Mouse (Mus musculus) megakaryocyte, embryonic 14.5 days (primary cell): ENCODE data around the gene Cdk6. TPM values are rescaled to one million over a fixed set of nuclear protein-coding genes. Genes with fewer than 3 reads are reported as not detected.

ENCODE experiments used
- H3K27me3 ChIP-seq: replicated peaks from 2 replicates; pipeline ENCODE3; 2012; ENCODE audit warnings: inconsistent platforms
- H3K36me3 ChIP-seq: replicated peaks from 2 replicates; pipeline ENCODE3; 2012; ENCODE audit warnings: low read length, inconsistent platforms, mixed read lengths
- H3K4me1 ChIP-seq: 2 replicates; pipeline ENCODE4 v1.6.1; 2012; ENCODE audit warnings: inconsistent platforms
- H3K4me3 ChIP-seq: replicated peaks from 2 replicates; pipeline ENCODE3; 2012; ENCODE audit warnings: moderate library complexity, mild to moderate bottlenecking, inconsistent platforms
- H3K9me3 ChIP-seq: 2 replicates; pipeline ENCODE4 v1.6.1; 2012; ENCODE audit warnings: inconsistent platforms
- FLI1 ChIP-seq: IDR thresholded peaks from 2 replicates; pipeline ENCODE4 v1.6.1; 2012; ENCODE audit warnings: low read length, inconsistent platforms, mixed read lengths
- GATA1 ChIP-seq: IDR thresholded peaks from 3 replicates; pipeline ENCODE4 v1.6.1; 2012; ENCODE audit warnings: mixed read lengths, low read length, inconsistent platforms, borderline replicate concordance
- polyA plus RNA-seq: library from polyadenylated mRNA; stranded (reverse); fragments of >175 nt; gene quantifications from 2 replicates; pipeline ENCODE4 v1.2.3, GENCODE M21; 2012; ENCODE audit warnings: low replicate concordance; ENCODE audit not compliant: insufficient read depth

The Cdk6 gene
- polyA plus RNA-seq, 1 experiment: 9.5 TPM

DNA sequence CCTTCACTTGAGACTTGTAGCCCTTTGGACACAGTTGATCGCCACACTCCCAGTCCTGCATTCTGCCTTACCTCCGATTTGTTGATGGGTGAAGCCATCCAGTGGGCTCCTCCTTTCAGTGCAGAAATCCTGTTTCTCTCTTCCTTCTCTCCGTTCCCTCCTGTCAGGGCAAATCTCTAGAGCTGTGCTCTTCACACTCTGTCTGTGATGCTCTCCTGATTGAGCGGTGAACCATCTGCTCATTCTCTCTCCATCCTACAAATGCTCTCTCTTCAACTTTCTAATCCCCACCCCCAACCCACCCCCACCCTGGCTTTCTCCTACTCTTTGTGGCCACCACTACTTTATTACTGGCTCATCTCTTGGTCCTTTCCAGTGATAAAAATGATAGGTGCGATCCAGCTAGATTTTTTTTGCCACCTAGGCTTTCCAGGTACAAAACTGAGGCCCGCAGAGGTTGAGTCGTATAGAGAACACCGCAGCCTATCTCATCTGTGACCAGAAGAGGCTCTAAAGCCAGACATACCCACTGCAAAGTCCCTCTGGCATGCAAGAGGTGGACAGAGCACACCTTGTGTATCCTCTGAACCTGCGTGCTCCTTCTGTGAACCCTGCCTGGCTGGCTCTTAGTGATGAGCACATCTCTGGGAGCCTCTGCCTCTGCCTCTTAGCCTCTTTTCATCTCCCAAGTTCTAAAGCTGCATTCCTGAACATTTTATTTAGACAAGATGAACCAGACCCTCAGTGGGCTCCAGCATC, 139.5 kb downstream of the Cdk6 start:
- Histone ChIP-seq H3K9me3 (no peaks in the 10 kb centered on the region), H3K4me1 (peaks cover 79% of the 10 kb centered on the region), H3K27me3 (no peaks in the 10 kb centered on the region), H3K4me3 (no peak overlapping the region), H3K36me3 (peaks cover 46% of the 10 kb centered on the region)
- TF ChIP-seq FLI1 (no peak), GATA1 (no peak)

DNA sequence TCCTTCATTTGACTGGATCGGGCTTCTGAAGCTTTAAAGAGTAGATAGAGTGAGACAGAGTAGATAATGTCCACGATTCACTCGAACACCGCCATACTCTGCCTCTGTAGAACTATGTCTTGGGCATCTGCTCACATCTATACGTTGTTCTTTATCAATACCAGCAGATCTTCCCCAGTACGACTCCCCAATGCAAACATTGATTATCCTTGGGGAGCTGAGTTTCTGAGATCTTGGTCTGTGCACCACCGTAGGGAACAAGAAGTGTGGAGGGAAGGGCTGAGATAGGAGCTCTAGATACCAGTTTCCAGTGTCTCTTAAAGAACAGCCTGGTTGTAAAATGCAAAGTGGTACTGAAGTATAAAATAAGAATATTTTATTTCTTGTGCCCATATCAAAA, 141.2 kb downstream of the Cdk6 start:
- H3K4me3 ChIP-seq: peak overlapping the region; percentile 5
- H3K27me3 ChIP-seq: no peaks in the 10 kb centered on the region
- TF ChIP-seq FLI1: no peak
- TF ChIP-seq GATA1: no peak
- peaks cover 87% of the 10 kb centered on the region for H3K4me1 ChIP-seq
- no peaks in the 10 kb centered on the region for H3K9me3 ChIP-seq
- H3K36me3 ChIP-seq: peaks cover 51% of the 10 kb centered on the region

DNA sequence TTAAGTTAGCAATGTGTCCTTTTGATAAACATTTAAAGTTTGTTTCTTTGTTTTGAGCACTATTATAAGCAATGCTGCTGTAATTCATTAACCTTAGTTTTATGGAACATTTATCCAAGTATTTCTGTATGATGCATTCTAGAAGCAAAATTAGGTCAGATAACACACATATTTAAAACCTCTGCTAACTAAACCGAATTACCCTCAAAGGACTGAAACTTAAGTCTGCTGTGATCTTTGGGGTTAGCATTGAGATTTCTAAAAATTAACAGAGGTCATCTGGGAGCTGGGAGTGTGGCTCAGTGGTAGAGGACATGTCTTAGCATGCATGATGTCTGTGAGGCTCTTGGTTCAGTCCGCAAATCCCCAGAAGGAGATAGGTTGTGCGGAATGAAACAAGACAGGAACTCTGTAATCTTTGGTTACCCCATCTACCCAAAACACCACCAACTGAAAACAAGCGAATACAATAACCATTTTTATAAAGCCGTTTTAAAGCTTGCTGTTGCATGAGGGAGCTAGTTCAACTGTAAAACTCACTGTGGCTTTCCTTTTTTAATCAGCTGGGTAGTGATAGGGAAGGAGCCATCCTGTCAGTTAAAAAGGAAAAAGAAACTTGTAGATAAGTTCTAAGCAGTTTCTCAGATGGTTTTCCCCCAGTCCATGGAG, 141.9 kb downstream of the Cdk6 start:
- H3K36me3 ChIP-seq: peaks cover 57% of the 10 kb centered on the region

DNA sequence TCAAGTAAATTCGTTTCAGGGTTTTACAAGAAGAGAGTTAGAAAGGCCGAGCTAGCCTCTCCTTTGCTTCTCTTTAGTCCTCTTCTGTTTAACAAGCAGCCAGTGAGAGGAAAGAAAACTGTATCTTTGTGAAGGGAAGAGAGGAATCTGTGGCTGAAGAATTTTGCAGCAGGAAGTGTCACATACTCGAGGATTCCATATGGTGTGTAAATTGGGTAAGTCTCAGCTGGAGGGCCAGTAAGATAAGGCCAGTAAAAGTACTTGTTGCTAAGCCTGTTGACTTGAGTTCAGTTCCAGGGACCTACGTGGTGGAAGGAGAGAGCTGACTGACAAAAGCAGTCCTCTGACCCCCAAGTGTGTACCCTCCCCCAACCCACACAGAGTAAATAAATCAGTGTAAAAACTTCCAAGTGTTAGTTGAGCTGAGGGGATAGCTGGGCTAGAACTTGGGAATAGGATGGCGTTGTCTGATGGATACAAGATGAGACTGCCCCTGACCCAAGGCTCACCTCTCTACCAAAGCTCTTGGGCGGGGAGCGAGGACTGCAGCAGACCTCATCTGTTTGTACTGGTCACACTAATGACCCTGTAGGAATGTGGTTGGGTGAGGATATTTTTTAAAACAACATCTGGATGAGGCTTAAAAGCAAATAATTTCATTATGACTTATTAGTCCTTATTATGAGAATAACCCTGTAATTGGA, 145.4 kb downstream of the Cdk6 start:
- Histone ChIP-seq H3K36me3 (peaks cover 54% of the 10 kb centered on the region), H3K4me1 (peaks cover 94% of the 10 kb centered on the region), H3K4me3 (peak overlapping the region; percentile 42)

More for the DNA sequence above, 141.9 kb downstream of the Cdk6 start:
- Histone ChIP-seq H3K4me3 (peak overlapping the region; percentile 79), H3K4me1 (peaks cover 87% of the 10 kb centered on the region), H3K9me3 (no peaks in the 10 kb centered on the region), H3K27me3 (no peaks in the 10 kb centered on the region)
- TF ChIP-seq FLI1 (no peak), GATA1 (no peak)

DNA sequence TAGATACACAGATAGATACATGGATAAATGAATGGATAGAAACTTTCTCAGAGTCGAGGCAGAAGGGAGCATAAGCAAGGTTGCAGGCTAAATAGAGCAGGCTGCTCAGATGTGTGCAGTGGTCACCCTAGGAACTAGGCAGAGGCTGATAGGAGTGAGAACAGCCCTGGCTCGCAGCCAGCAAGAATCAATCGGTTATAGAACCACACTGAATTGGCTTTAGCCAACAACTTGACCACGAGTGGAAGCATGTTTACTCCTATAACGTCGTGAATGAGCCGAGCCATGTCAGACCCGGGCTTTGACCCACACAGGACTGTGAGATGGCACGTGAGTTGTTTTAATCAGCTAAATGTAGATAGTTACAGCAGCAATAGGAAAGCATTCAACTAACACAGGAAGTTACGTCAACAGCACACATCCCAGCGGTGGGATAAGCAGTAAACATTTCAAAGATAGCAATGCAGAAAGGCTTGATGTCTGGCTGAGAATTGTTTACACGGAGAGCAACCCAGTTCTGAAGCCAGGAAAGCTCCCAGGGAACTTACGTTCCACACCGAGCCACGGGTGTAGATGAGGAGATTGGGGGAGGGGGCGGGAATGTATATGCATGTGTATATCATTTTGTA, 147.0 kb downstream of the Cdk6 start:
- peaks cover 60% of the 10 kb centered on the region for H3K36me3 ChIP-seq
- no peaks in the 10 kb centered on the region for H3K9me3 ChIP-seq
- H3K4me1 ChIP-seq: peaks cover 96% of the 10 kb centered on the region
- H3K4me3 ChIP-seq: peak overlapping the region; percentile 29
- no peaks in the 10 kb centered on the region for H3K27me3 ChIP-seq
- no peak for TF ChIP-seq GATA1
- no peak for TF ChIP-seq FLI1

More for the DNA sequence above, 145.4 kb downstream of the Cdk6 start:
- H3K9me3 ChIP-seq: no peaks in the 10 kb centered on the region
- no peak for TF ChIP-seq FLI1
- TF ChIP-seq GATA1: no peak
- H3K27me3 ChIP-seq: no peaks in the 10 kb centered on the region

DNA sequence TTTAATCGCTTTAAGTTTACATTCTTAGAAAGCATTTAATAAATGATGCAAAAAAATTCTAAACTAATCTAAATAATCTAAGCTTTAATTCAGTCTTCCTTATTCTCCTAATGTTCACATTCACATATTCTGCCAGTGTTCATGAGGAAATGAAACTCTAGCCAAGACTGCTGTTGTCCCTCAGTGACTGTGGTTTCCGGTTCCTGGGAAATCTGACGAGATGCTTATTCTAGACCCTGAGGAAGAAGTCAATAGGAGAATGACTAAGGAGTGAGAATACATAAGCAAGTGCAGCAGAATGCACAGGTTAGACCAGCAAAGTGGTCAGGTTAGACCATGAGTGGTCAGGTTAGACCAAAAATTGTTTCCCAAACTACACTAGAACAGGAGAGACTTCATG, 149.1 kb downstream of the Cdk6 start:
- H3K9me3 ChIP-seq: no peaks in the 10 kb centered on the region
- peaks cover 59% of the 10 kb centered on the region for H3K36me3 ChIP-seq
- TF ChIP-seq GATA1 (no peak), FLI1 (no peak)
- peak overlapping the region; percentile 53 for H3K4me3 ChIP-seq
- no peaks in the 10 kb centered on the region for H3K27me3 ChIP-seq
- H3K4me1 ChIP-seq: peaks cover 97% of the 10 kb centered on the region

DNA sequence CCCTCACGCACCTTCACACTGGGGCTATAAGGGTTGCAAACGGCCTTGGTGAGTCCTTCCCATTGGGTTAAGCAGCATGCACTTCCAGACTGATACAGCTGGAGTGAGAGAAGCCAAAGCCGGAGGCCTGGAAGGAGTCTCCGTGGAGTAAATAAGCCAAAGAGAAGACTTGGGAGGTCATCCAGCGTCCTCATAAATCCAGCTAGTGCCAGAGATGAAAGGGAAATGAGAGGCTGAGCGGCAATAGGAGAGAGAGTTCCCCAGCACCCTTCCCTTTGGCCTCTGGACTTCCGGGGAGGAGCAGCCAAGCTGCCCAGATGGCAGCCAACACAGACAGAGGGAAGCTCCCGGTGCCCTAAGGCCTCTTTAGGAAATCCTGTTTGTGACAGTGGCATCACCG, 149.8 kb downstream of the Cdk6 start:
- no peak for TF ChIP-seq GATA1
- TF ChIP-seq FLI1: no peak
- Histone ChIP-seq H3K27me3 (no peaks in the 10 kb centered on the region), H3K4me1 (peaks cover 96% of the 10 kb centered on the region), H3K4me3 (peak overlapping the region; percentile 82), H3K36me3 (peaks cover 52% of the 10 kb centered on the region), H3K9me3 (no peaks in the 10 kb centered on the region)

DNA sequence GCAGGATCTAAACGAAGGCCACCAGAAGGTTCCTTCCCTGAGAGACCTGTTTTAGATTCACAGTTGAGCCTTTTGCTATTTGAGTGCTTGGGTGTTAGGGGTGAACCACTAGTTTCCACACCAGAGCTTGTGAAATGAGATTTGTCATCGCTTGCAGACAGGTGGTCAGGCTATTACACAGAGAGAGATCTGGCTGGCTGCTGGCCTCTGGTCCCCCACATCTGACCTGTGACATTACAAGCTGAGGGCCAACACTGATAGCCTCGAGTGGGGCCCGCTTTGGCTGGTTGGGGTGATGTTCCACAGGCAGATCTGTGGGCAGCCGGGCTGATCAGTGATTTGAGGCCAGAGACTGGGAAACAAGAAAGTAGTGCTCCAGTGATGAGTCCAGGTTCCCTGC, 150.6 kb downstream of the Cdk6 start:
- no peak for TF ChIP-seq GATA1
- no peak for TF ChIP-seq FLI1
- Histone ChIP-seq H3K4me3 (no peak overlapping the region), H3K9me3 (no peaks in the 10 kb centered on the region), H3K36me3 (peaks cover 51% of the 10 kb centered on the region), H3K27me3 (no peaks in the 10 kb centered on the region), H3K4me1 (peaks cover 96% of the 10 kb centered on the region)

DNA sequence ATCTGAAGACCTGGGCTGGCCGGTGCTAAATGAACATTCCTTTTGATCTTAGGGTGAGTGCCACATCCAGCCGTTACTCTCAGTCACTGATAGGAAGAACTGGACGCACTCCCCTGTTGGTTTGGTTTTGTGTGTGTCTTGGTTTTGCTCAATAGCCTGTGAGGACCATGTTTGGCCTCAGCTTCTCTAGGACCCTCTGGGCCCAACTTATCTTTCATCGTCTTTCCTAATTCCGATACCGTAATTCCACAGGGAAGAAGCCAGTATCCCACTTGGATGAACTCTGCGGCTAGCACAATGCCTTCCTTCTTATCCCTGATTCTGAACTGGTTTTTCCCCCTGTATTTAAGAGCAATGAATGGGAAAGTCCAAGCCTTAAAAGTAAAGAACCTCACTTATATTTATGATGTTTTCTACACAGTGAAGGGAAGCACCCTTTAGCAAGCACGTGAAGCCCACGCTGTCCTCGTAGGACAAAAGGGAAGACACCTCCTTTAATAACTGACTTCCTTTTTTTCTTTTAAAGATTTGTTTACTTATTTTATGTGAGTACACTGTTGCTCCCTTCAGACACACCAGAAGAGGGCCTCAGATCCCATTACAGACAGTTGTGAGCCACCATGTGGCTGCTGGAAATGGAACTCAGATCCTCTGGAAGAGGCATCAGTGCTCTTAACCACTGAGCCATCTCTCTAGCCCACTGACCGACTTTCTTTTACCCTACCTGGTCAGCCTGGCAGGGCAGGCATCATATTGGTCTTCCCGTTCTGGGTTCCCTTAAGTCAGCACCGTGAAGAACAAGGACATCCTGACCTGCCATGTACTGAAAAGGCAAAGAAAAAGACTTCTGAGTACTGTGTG, 151.7 kb downstream of the Cdk6 start:
- Histone ChIP-seq H3K4me1 (peaks cover 96% of the 10 kb centered on the region), H3K9me3 (no peaks in the 10 kb centered on the region), H3K36me3 (peaks cover 43% of the 10 kb centered on the region), H3K27me3 (no peaks in the 10 kb centered on the region), H3K4me3 (no peak overlapping the region)
- TF ChIP-seq FLI1: no peak
- TF ChIP-seq GATA1: no peak
